Mouse (Mus musculus) granulocyte monocyte progenitor cell, adult 5-6 weeks (primary cell): ENCODE data around the gene Gpr25. TPM values are rescaled to one million over a fixed set of nuclear protein-coding genes. Genes with fewer than 3 reads are reported as not detected.

Experiments
- ATAC-seq: replicated peaks from 2 replicates; pipeline ENCODE4 v1.8.0; 2016; ENCODE audit warnings: mild to moderate bottlenecking, moderate TSS enrichment, inconsistent platforms; ENCODE audit not compliant: poor library complexity, severe bottlenecking
- total RNA-seq, 2 experiments: library from RNA; stranded (forward) in 1 of 2; stranded (reverse) in 1 of 2; fragments of 200-712, 200-1000 nt in 1 of 2; fragments of >200 nt in 1 of 2; fragmentation: Nextera tagmentation in 1 of 2; gene quantifications; 2 replicates each; pipeline ENCODE4 v1.2.3; 2014 to 2017

The Gpr25 gene
- total RNA-seq, 2 experiments from 2014 or later: not detected

DNA sequence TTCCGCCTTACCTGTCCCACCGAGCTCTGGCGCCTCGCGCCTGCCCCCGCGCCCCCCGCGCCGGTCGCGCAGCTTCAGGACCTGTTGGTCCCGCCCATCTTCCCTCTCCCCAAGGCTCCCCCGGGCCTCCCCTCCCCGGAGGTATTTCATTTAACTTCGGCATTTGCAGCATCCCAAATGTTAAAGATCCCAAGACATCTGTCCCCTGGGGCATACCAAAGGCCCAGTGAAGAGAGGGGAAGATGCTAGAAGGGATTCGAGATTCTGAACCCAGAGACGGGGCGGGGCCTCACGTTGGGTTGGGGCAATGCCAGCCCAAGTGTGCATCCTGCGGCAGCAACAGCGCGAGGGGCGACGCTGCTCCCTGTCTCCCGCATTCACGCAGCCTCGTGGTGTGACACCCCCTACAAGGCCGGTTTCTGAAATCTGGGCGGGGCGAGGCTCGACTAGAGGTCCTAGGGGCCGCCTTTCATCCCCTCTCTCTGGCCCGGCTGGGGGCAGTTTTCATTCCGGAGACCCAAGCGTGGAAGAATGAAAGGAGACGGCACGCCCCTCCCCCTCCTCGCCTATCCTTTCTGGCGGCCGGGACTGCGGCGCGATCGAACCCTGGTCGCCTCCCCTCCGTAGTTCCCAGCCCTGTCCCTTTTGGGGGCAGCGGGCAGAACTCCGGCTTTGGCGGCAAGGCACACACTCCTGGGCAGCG, 26.6 kb downstream of the Gpr25 start, which contains the start of gene Inava:
TSS of gene Inava (minus strand) at position 373 of the 703 bp plus-strand sequence.
- peak; percentile 70 for ATAC-seq

- no peak for ATAC-seq
These were observed 27.5 kb downstream of the Gpr25 start for GRCm38 (mm10) chr1:136232986-136233790.

DNA sequence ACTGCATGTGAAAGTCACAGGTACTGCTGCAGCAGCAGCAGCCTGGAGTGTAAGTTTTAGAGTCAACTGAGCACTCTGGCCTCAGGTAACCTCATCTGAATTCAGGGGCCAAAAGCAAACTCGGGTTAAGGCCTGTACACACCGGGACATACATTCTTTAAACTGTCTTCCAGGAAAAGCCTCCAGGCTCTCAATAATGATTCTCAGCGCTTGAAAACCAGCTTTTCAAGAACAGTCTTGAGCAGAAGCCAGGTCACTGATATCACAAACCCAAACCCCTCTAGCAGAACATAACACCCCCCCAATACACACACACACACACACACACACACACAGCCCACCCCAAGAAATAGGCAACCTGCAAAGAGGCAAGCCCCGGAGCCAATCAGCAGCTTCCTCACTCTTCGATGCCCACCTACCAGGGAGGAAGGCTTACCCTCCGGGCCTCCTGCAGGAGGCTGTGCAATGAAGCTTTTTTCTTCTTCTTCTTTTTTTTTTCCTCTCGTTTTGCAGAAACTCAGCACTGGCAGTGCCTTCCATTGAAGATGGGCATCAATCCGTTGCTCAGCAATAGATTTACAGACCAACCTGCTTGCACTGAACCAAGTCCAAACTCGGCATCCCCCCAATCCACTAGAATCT, 28.3 kb downstream of the Gpr25 start:
- ATAC-seq: peak; percentile 35; the same call in 1 of the 2 replicates

DNA sequence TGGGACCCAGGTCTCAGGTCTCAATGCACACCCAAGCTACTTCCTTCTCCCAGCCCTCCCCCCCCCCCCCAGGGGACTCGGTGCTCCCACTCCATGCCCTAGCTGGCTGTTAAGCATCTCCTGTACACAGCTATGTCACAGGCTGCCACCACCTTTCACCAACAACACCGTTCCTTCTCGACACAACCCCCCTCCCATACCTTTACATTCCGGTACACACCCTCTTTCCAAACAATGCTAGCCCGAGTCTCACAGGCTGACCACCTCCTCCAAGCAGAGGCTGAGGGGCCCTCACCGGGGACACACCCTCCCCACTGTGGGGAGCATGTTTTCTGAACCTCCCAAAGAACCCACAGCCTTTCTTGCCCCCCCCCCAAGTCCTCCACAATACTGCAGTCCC, 29.1 kb downstream of the Gpr25 start:
- no peak for ATAC-seq

- ATAC-seq: no peak
These were observed 30.5 kb downstream of the Gpr25 start for GRCm38 (mm10) chr1:136230201-136230600.

DNA sequence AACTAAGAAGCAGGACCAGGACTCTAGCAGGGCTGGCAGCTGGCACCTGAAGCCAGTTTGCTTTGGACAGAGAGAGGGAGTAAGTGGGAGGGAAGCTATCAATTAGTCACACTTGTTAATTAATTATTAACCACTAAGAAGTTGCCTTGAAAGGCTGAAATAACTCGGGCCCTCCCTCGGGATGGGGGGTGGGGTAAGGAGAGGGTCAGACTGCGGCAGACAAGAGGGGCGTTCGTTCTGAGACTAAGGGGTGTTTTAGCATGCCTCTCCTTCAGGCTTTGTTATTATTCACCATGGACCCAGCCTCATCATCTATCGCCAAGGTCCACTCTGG, 31.7 kb downstream of the Gpr25 start:
- no peak for ATAC-seq

GRCm38 (mm10) chr1:136228328-136229039, 32.2 kb downstream of the Gpr25 start:
- ATAC-seq: no peak

- no peak for ATAC-seq
These were observed 32.8 kb downstream of the Gpr25 start for GRCm38 (mm10) chr1:136227870-136228269.

DNA sequence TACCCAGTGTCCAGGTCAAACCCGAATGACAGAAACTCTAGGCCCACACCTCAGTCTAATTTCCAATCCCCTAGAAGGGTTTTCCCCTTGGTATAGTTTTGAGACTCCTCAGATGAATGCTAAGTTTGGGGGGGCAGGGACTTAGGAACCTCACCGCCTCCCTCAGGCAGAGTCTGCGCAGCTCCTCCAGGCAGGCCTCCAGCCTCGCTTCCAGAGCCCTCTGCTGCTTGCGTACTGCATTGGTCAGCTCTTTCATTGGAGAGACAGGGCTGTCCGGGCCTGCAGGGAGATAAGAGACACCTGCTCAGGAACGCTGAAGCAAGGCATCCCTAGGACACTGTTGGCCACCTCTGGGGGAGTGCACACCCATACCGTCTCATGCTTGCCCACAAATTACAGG, 34.0 kb downstream of the Gpr25 start:
- no peak for ATAC-seq

GRCm38 (mm10) chr1:136225846-136226245, 34.8 kb downstream of the Gpr25 start:
- no peak for ATAC-seq

DNA sequence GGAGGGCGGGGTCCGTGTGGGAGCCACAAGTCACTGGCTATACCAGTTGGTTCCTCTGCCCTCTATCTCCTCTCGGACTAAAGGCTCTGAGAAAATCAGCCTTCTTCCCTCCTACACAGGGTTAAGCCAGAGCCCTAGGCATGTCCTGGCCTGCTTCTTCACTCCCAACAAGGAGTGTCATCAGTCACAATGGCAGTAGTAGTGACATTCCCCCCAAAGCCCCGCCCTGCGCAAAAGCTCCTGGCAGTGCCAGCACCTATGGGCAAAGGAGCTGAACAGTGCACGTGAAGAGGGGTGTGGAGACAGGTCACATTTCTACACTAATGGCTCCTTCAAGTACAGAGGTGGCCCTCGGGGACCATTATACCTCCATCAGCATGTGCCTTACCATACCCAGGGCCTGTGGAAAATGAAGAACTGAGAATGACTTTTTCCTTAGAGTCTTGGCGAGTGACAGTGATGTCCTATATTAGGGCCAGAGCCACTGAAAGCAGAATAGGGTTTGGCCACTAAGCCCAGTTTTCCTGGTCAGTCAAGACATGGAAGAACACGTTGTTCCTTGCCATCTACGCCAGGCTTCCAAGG, 36.8 kb downstream of the Gpr25 start:
- ATAC-seq: no peak

- ATAC-seq: no peak
These were observed 38.3 kb downstream of the Gpr25 start for GRCm38 (mm10) chr1:136222386-136222785.

- ATAC-seq: no peak
These were observed 40.4 kb downstream of the Gpr25 start for GRCm38 (mm10) chr1:136220037-136220871.

GRCm38 (mm10) chr1:136214304-136214703, 46.4 kb downstream of the Gpr25 start:
- ATAC-seq: no peak

- peak; percentile 65 for ATAC-seq
These were observed 47.9 kb downstream of the Gpr25 start, which contains the start of gene Mroh3 for GRCm38 (mm10) chr1:136212803-136213202. Gene Mroh3, minus strand, starts transcription at chr1:136212828.
